Mouse (Mus musculus): ENCODE data around the gene Plpp7. TPM values are rescaled to one million over a fixed set of nuclear protein-coding genes. Genes with fewer than 3 reads are reported as not detected.
A peak's percentile ranks its signal among the peaks of the same experiment; 100 is the strongest.

Gene Plpp7
- polyA plus RNA-seq, 1 experiment from 2014 or later, result 13.6 TPM

- Histone ChIP-seq H3K4me2 (ENCODE audit: low read length) (peak overlapping the region; percentile 100), H3K9me3 (ENCODE audit: control insufficient read depth, low read length) (no peaks in the 10 kb centered on the region), H3K4me3 (ENCODE audit: control insufficient read depth in 1 of 2, insufficient read depth in 1 of 2, low read depth in 1 of 2, low read length in 2 of 2) (peak overlapping the region; percentile 82 to 83), H3K4me1 (ENCODE audit: control insufficient read depth in 2 of 2, insufficient read depth in 2 of 2, low read length in 2 of 2) (peaks cover 29 to 43% of the 10 kb centered on the region in 2 experiments), H3K27ac (replicated peaks in 1 of 2; ENCODE audit: control insufficient read depth in 1 of 2, insufficient read depth in 1 of 2, low read depth in 2 of 2, low read length in 2 of 2) (peak overlapping the region; percentile 91 to 92), H3K36me3 (ENCODE audit: control insufficient read depth, insufficient read depth, low read length) (peaks cover 11% of the 10 kb centered on the region), H3K9ac (ENCODE audit: low read length) (peak overlapping the region; percentile 85), H3K27me3 (ENCODE audit: control insufficient read depth, insufficient read depth, low read length) (no peaks in the 10 kb centered on the region)
- 43% methylated on average over 3 of the region's 3 CpGs for WGBS
- ATAC-seq (ENCODE audit: insufficient number of reproducible peaks, insufficient read depth, low FRiP score, low read depth), result no peak
Measured at GRCm38 (mm10) chr2:32080681-32081080, 14.6 kb upstream of the Plpp7 start.

- Histone ChIP-seq H3K4me3 (ENCODE audit: control insufficient read depth in 1 of 2, insufficient read depth in 1 of 2, low read depth in 1 of 2, low read length in 2 of 2) (peak overlapping the region; percentile 82 to 83), H3K27me3 (ENCODE audit: control insufficient read depth, insufficient read depth, low read length) (no peaks in the 10 kb centered on the region), H3K9me3 (ENCODE audit: control insufficient read depth, low read length) (no peaks in the 10 kb centered on the region), H3K4me2 (ENCODE audit: low read length) (peak overlapping the region; percentile 100), H3K4me1 (ENCODE audit: control insufficient read depth in 2 of 2, insufficient read depth in 2 of 2, low read length in 2 of 2) (peaks cover 29 to 42% of the 10 kb centered on the region in 2 experiments), H3K27ac (replicated peaks in 1 of 2; ENCODE audit: control insufficient read depth in 1 of 2, insufficient read depth in 1 of 2, low read depth in 2 of 2, low read length in 2 of 2) (peak overlapping the region; percentile 86 to 91), H3K36me3 (ENCODE audit: control insufficient read depth, insufficient read depth, low read length) (peaks cover 11% of the 10 kb centered on the region), H3K9ac (ENCODE audit: low read length) (peak overlapping the region; percentile 85)
- no peak for ATAC-seq (ENCODE audit: insufficient number of reproducible peaks, insufficient read depth, low FRiP score, low read depth)
- 32% methylated on average over 14 of the region's 14 CpGs for WGBS
Measured at GRCm38 (mm10) chr2:32081296-32081929, 13.9 kb upstream of the Plpp7 start.

DNA sequence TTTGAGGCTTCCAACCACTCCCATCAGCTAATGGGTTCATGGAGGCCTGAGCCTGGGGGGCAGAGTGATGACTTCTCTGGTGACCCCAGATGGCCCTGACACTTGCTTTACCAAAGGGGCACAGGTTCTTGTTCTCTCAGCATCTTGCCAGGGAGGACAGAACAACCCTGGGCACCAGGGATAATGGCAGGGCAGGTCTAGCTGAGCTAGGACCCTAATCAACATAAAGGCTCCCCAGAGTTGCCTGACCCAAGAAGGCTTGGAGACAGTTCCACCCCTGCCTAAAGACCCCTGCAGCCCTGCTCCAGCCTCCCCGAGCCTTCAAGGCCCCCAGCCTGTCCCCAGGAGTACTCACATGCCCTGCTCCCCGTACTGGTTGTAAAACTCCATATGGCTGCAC lies 13.1 kb upstream of the Plpp7 start:
- peaks cover 25 to 36% of the 10 kb centered on the region in 2 experiments for H3K4me1 ChIP-seq (ENCODE audit: control insufficient read depth in 2 of 2, insufficient read depth in 2 of 2, low read length in 2 of 2)
- peak overlapping the region; percentile 86 to 91 for H3K27ac ChIP-seq (replicated peaks in 1 of 2; ENCODE audit: control insufficient read depth in 1 of 2, insufficient read depth in 1 of 2, low read depth in 2 of 2, low read length in 2 of 2)
- peak overlapping the region; percentile 82 to 83 for H3K4me3 ChIP-seq (ENCODE audit: control insufficient read depth in 1 of 2, insufficient read depth in 1 of 2, low read depth in 1 of 2, low read length in 2 of 2)
- no peaks in the 10 kb centered on the region for H3K9me3 ChIP-seq (ENCODE audit: control insufficient read depth, low read length)
- peaks cover 8% of the 10 kb centered on the region; the same call in 1 of the 2 replicates for H3K36me3 ChIP-seq (ENCODE audit: control insufficient read depth, insufficient read depth, low read length)
- no peaks in the 10 kb centered on the region for H3K27me3 ChIP-seq (ENCODE audit: control insufficient read depth, insufficient read depth, low read length)
- H3K9ac ChIP-seq (ENCODE audit: low read length), result peak overlapping the region; percentile 85
- no peak for ATAC-seq (ENCODE audit: insufficient number of reproducible peaks, insufficient read depth, low FRiP score, low read depth)
- 16% methylated on average over 2 of the region's 2 CpGs for WGBS
- H3K4me2 ChIP-seq (ENCODE audit: low read length), result peak overlapping the region; percentile 100

GRCm38 (mm10) chr2:32083159-32084011 lies 11.9 kb upstream of the Plpp7 start:
- H3K27me3 ChIP-seq (ENCODE audit: control insufficient read depth, insufficient read depth, low read length), result no peaks in the 10 kb centered on the region
- H3K4me2 ChIP-seq (ENCODE audit: low read length), result peak overlapping the region; percentile 100
- peak overlapping the region; percentile 82 to 83 for H3K4me3 ChIP-seq (ENCODE audit: control insufficient read depth in 1 of 2, insufficient read depth in 1 of 2, low read depth in 1 of 2, low read length in 2 of 2)
- H3K27ac ChIP-seq (replicated peaks in 1 of 2; ENCODE audit: control insufficient read depth in 1 of 2, insufficient read depth in 1 of 2, low read depth in 2 of 2, low read length in 2 of 2), result peak overlapping the region; percentile 86 to 91
- peak overlapping the region; percentile 85 for H3K9ac ChIP-seq (ENCODE audit: low read length)
- peak; percentile 41 for ATAC-seq (ENCODE audit: insufficient number of reproducible peaks, insufficient read depth, low FRiP score, low read depth)
- whole genome bisulfite sequencing, result under 1% methylated on average over 91 of the region's 91 CpGs
- peaks cover 26 to 37% of the 10 kb centered on the region in 2 experiments for H3K4me1 ChIP-seq (ENCODE audit: control insufficient read depth in 2 of 2, insufficient read depth in 2 of 2, low read length in 2 of 2)
- H3K9me3 ChIP-seq (ENCODE audit: control insufficient read depth, low read length), result no peaks in the 10 kb centered on the region
- peaks cover 7% of the 10 kb centered on the region; the same call in 1 of the 2 replicates for H3K36me3 ChIP-seq (ENCODE audit: control insufficient read depth, insufficient read depth, low read length)

DNA sequence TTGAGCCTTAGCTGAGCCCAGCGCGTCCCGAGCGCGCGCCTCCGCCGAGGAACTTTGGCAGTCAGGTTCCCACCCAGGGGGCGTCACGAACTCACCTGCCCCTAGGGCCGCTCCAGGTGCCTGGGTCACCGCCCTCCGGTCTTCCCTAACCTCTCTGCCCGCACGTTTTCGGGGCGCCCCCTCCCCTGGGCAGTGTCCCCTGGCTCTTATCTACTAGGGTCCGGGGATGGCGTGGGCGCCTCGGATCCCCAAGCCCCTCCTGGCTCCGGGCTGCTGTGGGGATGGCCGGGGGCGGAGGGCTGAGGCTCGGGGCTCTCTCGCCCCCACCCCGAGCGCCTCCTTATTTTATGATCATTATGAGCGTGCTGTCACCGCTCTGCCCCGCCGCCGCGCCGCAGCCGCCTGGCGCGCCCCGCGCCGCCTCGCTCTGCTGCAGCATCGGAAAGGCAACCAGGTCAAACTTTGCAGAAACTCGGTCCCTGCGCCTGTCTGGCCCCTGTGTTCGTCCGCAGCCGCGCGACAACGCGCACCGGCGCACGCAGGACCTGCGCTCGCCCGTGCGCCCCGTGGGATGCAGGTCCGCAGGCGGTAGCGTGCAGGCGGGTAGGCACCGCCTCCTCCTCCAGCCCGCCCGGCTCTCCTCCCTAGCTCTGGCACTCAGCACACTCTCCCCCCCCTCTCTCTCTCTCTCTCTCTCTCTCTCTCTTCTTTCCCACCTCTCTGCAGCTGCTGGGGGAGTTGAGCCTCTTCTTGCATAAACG lies 11.0 kb upstream of the Plpp7 start, which contains the start of gene Fam78a:
Fam78a (minus strand) TSS at position 747 of the 761 bp plus-strand sequence.
- Histone ChIP-seq H3K27ac (replicated peaks in 1 of 2; ENCODE audit: control insufficient read depth in 1 of 2, insufficient read depth in 1 of 2, low read depth in 2 of 2, low read length in 2 of 2) (peak within 1 kb of the TSS; percentile 86 to 91), H3K27me3 (ENCODE audit: control insufficient read depth, insufficient read depth, low read length) (no peaks in the 10 kb centered on the region), H3K9ac (ENCODE audit: low read length) (peak within 1 kb of the TSS; percentile 85), H3K9me3 (ENCODE audit: control insufficient read depth, low read length) (no peaks in the 10 kb centered on the region), H3K4me3 (ENCODE audit: control insufficient read depth in 1 of 2, insufficient read depth in 1 of 2, low read depth in 1 of 2, low read length in 2 of 2) (peak within 1 kb of the TSS; percentile 82 to 83), H3K4me1 (ENCODE audit: control insufficient read depth in 2 of 2, insufficient read depth in 2 of 2, low read length in 2 of 2) (peaks cover 24 to 36% of the 10 kb centered on the region in 2 experiments), H3K4me2 (ENCODE audit: low read length) (peak within 1 kb of the TSS; percentile 100), H3K36me3 (ENCODE audit: control insufficient read depth, insufficient read depth, low read length) (peaks cover 7% of the 10 kb centered on the region; the same call in 1 of the 2 replicates)
- under 1% methylated on average over 61 of the region's 68 CpGs for WGBS
- ATAC-seq (ENCODE audit: insufficient number of reproducible peaks, insufficient read depth, low FRiP score, low read depth), result peak; percentile 51

DNA sequence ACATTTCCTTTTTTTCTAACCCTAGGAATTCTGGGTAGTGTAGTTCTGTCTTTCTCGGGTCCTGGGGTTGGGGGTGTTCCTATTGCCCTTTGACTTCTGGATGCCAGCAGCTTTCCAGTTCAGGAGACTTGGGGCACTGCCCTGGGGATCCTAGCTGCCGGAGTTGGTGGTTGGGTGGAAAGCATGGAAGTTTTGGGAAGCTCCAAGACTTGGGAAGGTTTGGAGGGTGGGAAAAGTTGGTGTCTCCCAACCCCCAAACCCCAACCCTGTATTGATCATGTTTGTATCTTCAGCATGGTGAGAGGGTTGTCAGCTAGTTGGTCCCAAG lies 10.5 kb upstream of the Plpp7 start:
- Histone ChIP-seq H3K4me1 (ENCODE audit: control insufficient read depth in 2 of 2, insufficient read depth in 2 of 2, low read length in 2 of 2) (peaks cover 21 to 33% of the 10 kb centered on the region in 2 experiments), H3K9ac (ENCODE audit: low read length) (peak overlapping the region; percentile 85), H3K27me3 (ENCODE audit: control insufficient read depth, insufficient read depth, low read length) (no peaks in the 10 kb centered on the region), H3K9me3 (ENCODE audit: control insufficient read depth, low read length) (no peaks in the 10 kb centered on the region), H3K4me3 (ENCODE audit: control insufficient read depth in 1 of 2, insufficient read depth in 1 of 2, low read depth in 1 of 2, low read length in 2 of 2) (peak overlapping the region; percentile 82 to 83), H3K36me3 (ENCODE audit: control insufficient read depth, insufficient read depth, low read length) (peaks cover 4% of the 10 kb centered on the region; the same call in 1 of the 2 replicates), H3K4me2 (ENCODE audit: low read length) (peak overlapping the region; percentile 100), H3K27ac (replicated peaks in 1 of 2; ENCODE audit: control insufficient read depth in 1 of 2, insufficient read depth in 1 of 2, low read depth in 2 of 2, low read length in 2 of 2) (peak overlapping the region in 1 of 2 experiments; percentile 91; a peak in 1 of 4 replicates)
- 30% methylated on average over 2 of the region's 2 CpGs for WGBS
- no peak for ATAC-seq (ENCODE audit: insufficient number of reproducible peaks, insufficient read depth, low FRiP score, low read depth)

GRCm38 (mm10) chr2:32085231-32085630 lies 10.1 kb upstream of the Plpp7 start:
- 63% methylated on average over 2 of the region's 2 CpGs for WGBS
- H3K27me3 ChIP-seq (ENCODE audit: control insufficient read depth, insufficient read depth, low read length), result no peaks in the 10 kb centered on the region
- ATAC-seq (ENCODE audit: insufficient number of reproducible peaks, insufficient read depth, low FRiP score, low read depth), result no peak
- H3K4me1 ChIP-seq (ENCODE audit: control insufficient read depth in 2 of 2, insufficient read depth in 2 of 2, low read length in 2 of 2), result peaks cover 18 to 29% of the 10 kb centered on the region in 2 experiments
- no peak overlapping the region for H3K4me2 ChIP-seq (ENCODE audit: low read length)
- no peaks in the 10 kb centered on the region for H3K9me3 ChIP-seq (ENCODE audit: control insufficient read depth, low read length)
- no peak overlapping the region for H3K9ac ChIP-seq (ENCODE audit: low read length)
- no peak overlapping the region; a peak in 1 of 4 replicates for H3K27ac ChIP-seq (replicated peaks in 1 of 2; ENCODE audit: control insufficient read depth in 1 of 2, insufficient read depth in 1 of 2, low read depth in 2 of 2, low read length in 2 of 2)
- H3K36me3 ChIP-seq (ENCODE audit: control insufficient read depth, insufficient read depth, low read length), result peaks cover 1% of the 10 kb centered on the region; the same call in 1 of the 2 replicates
- H3K4me3 ChIP-seq (ENCODE audit: control insufficient read depth in 1 of 2, insufficient read depth in 1 of 2, low read depth in 1 of 2, low read length in 2 of 2), result no peak overlapping the region
